Mouse (Mus musculus) embryonic fibroblast, embryonic 13.5 days (primary cell): ENCODE data around the gene Cep57l1.

Source experiments
- CTCF ChIP-seq: IDR thresholded peaks from 2 replicates; pipeline ENCODE4 v1.5.1; 2011; ENCODE audit warnings: mild to moderate bottlenecking, control low read depth, low read length, moderate library complexity, borderline replicate concordance; ENCODE audit not compliant: insufficient read depth
- POLR2A ChIP-seq: IDR thresholded peaks from 2 replicates; pipeline ENCODE4 v1.6.1; 2011; ENCODE audit warnings: low read depth, mild to moderate bottlenecking, control low read depth, low read length, moderate library complexity

- no peak for TF ChIP-seq POLR2A
- TF ChIP-seq CTCF: no peak
Measured at GRCm38 (mm10) chr10:41803467-41803866, 6.2 kb downstream of the Cep57l1 start.
